Mouse (Mus musculus) kidney, embryonic 14.5 days (tissue): ENCODE measurements around the gene Car5b. TPM values are rescaled to one million over a fixed set of nuclear protein-coding genes. Genes with fewer than 3 reads are reported as not detected.

ENCODE experiments used
- ATAC-seq: fragments of 200-750 bp; cut with Nextera tagmentation; 2 replicates; pipeline ENCODE4 v1.8.0; 2017; ENCODE audit warnings: moderate number of reproducible peaks, mild to moderate bottlenecking, moderate TSS enrichment, moderate library complexity; ENCODE audit not compliant: low FRiP score, low TSS enrichment
- H3K27ac ChIP-seq: fragments of 300-500 bp; sonication (generic); 2 replicates; pipeline ENCODE4 v1.5.1; 2014; ENCODE audit warnings: low read depth, mild to moderate bottlenecking, low read length, moderate library complexity, mixed read lengths
- H3K27me3 ChIP-seq: fragments of 300-500 bp; sonication (generic); 2 replicates; pipeline ENCODE4 v1.6.1; 2014; ENCODE audit warnings: mild to moderate bottlenecking, low read length; ENCODE audit not compliant: control insufficient read depth, insufficient read depth
- H3K36me3 ChIP-seq: fragments of 300-500 bp; sonication (generic); 2 replicates; pipeline ENCODE4 v1.6.1; 2014; ENCODE audit warnings: low read length, mixed read lengths; ENCODE audit not compliant: control insufficient read depth, insufficient read depth
- H3K4me1 ChIP-seq: fragments of 300-500 bp; sonication (generic); 2 replicates; pipeline ENCODE4 v1.6.1; 2014; ENCODE audit warnings: low read length, mixed read lengths; ENCODE audit not compliant: control insufficient read depth, insufficient read depth
- H3K4me2 ChIP-seq: fragments of 300-500 bp; sonication (generic); replicated peaks from 2 replicates; pipeline ENCODE4 v1.6.1; 2014; ENCODE audit warnings: low read depth, mild to moderate bottlenecking, low read length
- H3K4me3 ChIP-seq: fragments of 300-500 bp; sonication (generic); 2 replicates; pipeline ENCODE4 v1.5.1; 2014; ENCODE audit warnings: mild to moderate bottlenecking, low read length
- H3K9ac ChIP-seq: fragments of 300-500 bp; sonication (generic); 2 replicates; pipeline ENCODE4 v1.6.1; 2014; ENCODE audit warnings: low read depth, mild to moderate bottlenecking, low read length, moderate library complexity
- H3K9me3 ChIP-seq: fragments of 300-500 bp; sonication (generic); 2 replicates; pipeline ENCODE4 v1.6.1; 2016; ENCODE audit warnings: low read length; ENCODE audit not compliant: control insufficient read depth
- WGBS: fragments of 180-500 bp; shearing (Covaris S2); extraction: QIAGEN DNeasy Blood & Tissue Kit; methylation state at CpG from one replicate; pipeline ENCODE4 v1.1.7; 2014; 5-methylcytosine and 5-hydroxymethylcytosine counted together
- polyA plus RNA-seq: library from polyadenylated mRNA; unstranded; fragments of >200 nt; fragmentation: Nextera tagmentation; extraction: Ambion mirVana; gene quantifications from 2 replicates; pipeline ENCODE4 v1.2.1, GENCODE M21; 2014

Gene Car5b
- polyA plus RNA-seq: 0.86 and 1.3 TPM in 2 replicates

DNA sequence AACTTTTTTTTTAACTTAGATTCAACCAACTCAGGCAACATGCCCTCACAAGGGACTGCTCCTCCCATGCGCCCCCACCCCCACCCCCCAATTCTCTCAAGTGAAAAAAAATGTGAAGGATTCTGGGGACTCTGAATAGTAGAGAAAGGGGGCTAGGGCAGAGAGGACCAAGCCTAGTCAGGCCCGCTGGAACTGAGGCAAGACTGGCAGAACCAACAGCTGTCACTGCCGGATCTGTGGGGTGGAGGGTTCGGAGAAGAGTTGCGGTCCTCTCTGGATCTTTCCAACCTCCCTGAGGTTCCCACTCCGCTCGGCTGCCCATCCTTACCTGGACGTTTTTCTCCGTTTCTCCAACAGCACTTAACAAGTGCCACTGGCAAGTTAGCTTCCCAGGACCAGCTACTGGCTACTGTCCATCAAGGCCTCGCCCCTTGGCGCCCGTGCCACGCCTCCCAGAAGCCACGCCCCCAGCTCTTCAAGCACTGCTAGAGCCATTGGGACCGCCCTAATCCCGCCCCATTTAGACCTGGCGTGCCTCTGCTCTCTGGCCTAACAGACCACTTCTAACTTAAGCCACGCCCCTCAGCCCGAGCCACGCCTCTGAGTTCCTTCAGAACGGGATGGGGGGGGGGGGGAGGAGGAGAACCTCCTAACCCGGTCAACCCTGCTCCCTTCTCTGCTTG lies at the start of gene Car5b:
Car5b (minus strand) TSS at position 391 of the 683 bp plus-strand sequence.
- Histone ChIP-seq H3K27me3 (no peaks in the 10 kb centered on the region), H3K9ac (0 out of 2 replicates have a peak within 1 kb of the TSS, but pooled peaks have one; percentile 23), H3K27ac (no peak within 1 kb of the TSS), H3K4me3 (peak within 1 kb of the TSS; percentile 36), H3K9me3 (no peaks in the 10 kb centered on the region), H3K4me1 (no peaks in the 10 kb centered on the region), H3K36me3 (no peaks in the 10 kb centered on the region), H3K4me2 (peak within 1 kb of the TSS; percentile 41)
- 16% methylated on average over 21 of the region's 22 CpGs for WGBS
- peak; percentile 100 for ATAC-seq

DNA sequence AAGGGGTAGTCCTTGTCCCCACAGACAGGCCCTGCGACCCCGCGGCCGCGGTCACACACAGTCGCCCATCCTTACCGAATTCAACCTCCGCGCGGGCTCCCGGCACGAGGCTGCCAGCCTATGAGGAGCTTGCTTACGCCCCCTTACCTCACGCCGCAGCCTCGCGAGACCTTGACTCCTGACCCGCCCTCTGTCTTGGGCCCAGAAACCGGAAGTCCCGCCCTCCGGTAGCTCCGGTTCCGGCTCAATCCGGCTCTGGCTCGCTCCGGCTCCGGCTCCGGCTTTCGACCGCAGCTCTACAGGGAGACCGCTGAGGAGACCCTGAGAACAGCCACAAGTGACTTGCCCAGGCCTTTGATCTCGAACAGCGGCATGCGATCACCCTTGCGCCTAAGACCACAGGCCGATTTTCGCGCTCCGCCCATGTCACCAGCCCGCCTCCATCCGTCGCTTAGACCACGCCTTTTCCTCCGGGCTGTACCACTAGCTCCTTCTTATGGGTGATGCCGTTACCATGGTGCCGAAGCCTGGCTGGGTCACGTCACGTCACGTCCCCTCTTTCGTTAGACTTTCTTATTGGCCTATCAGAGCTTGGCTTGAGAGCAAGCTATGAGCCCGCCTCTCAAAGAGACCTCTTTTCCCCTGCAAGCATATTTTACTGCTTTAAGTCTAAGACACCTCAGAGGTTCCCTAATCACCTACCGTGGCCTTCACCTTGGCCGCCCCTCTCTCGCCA lies 48.4 kb upstream of the Car5b start, which contains the start of gene Siah1b:
Siah1b (minus strand) TSS at position 454 of the 736 bp plus-strand sequence.
- Histone ChIP-seq H3K4me1 (no peaks in the 10 kb centered on the region), H3K4me2 (peak within 1 kb of the TSS; percentile 40), H3K9ac (peak within 1 kb of the TSS; percentile 57), H3K36me3 (peaks cover 5% of the 10 kb centered on the region; the same call in 1 of the 2 replicates), H3K9me3 (no peaks in the 10 kb centered on the region), H3K4me3 (peak within 1 kb of the TSS; percentile 51), H3K27ac (peak within 1 kb of the TSS; percentile 77; the same call in 1 of the 2 replicates), H3K27me3 (no peaks in the 10 kb centered on the region)
- ATAC-seq: peak; percentile 99
- WGBS: 45% methylated on average over 54 of the region's 54 CpGs

DNA sequence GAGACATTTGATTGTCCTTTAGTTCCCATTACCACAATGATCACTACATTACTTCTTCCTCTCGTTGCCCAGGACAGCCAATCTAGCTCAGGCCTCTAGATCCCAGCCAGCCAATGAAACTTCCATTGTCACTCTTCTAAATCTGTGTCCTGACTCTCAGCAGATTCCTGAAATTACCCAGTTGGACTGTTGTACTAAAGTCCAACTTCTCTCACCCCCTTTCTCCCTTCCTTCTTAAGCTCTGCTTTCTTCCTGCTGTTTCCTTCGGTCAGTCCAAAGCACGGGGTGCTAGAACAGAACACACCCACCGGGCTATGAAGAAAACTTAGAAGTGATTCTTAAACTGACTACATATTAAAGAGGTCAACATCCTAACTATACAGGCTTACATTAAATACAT lies 41.2 kb upstream of the Car5b start:
- 79% methylated on average over 4 of the region's 4 CpGs for WGBS
- no peak for ATAC-seq
- H3K4me3 ChIP-seq: no peak overlapping the region

DNA sequence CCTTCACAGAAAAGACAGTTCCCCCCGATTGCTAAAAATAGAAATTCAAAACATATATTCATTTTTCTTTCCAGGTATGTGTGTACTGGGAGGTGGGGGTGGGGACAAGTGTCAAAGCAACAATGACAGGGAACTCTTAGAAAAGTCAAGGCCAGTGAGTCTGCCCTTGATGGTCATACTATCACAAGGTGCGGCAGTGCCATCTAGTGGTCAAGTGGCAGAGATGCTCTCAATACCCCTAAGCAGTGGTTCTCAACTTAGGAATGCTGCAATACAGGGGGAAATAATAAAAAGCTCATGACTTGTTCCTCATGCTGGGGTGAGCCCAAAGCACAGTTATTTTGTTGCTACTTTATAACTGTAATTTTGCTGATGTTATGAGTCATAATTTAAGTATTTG lies 38.4 kb upstream of the Car5b start:
- no peaks in the 10 kb centered on the region for H3K9me3 ChIP-seq
- H3K36me3 ChIP-seq: no peaks in the 10 kb centered on the region
- no peaks in the 10 kb centered on the region for H3K27me3 ChIP-seq
- no peak overlapping the region for H3K9ac ChIP-seq
- no peak overlapping the region for H3K4me3 ChIP-seq
- 15% methylated on average over 2 of the region's 2 CpGs for WGBS
- peak; percentile 76 for ATAC-seq
- no peaks in the 10 kb centered on the region for H3K4me1 ChIP-seq
- H3K27ac ChIP-seq: no peak overlapping the region
- H3K4me2 ChIP-seq: no peak overlapping the region

More for the DNA sequence above, 41.2 kb upstream of the Car5b start:
- Histone ChIP-seq H3K4me2 (no peak overlapping the region), H3K9ac (no peak overlapping the region), H3K36me3 (peaks cover 5% of the 10 kb centered on the region; the same call in 1 of the 2 replicates), H3K9me3 (no peaks in the 10 kb centered on the region), H3K27me3 (no peaks in the 10 kb centered on the region), H3K27ac (no peak overlapping the region), H3K4me1 (no peaks in the 10 kb centered on the region)

DNA sequence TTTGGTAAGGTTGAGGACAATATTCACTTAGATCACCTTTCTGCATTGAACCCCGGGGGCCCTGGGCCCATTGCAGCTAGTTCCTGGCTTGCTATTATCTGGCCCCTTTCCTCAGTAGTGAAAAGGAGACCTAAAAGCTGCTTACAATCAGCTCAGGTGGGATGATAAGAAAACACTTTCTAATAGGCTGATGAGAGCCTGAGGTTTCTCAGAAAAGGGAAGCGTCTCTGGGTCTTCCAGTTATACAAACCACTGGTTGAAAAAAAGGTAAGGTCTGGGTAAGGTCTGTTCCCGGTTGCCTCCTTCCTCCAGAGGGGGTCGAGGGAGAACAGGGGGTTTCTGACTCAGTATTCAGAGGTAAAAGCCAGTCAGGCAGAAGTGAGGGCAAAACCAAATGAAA lies 31.3 kb upstream of the Car5b start:
- H3K27me3 ChIP-seq: no peaks in the 10 kb centered on the region
- no peak overlapping the region for H3K27ac ChIP-seq
- no peak overlapping the region for H3K4me3 ChIP-seq
- H3K4me1 ChIP-seq: no peaks in the 10 kb centered on the region
- no peak overlapping the region for H3K9ac ChIP-seq
- no peaks in the 10 kb centered on the region for H3K9me3 ChIP-seq
- H3K36me3 ChIP-seq: no peaks in the 10 kb centered on the region
- WGBS: 81% methylated on average over 4 of the region's 4 CpGs
- no peak for ATAC-seq
- H3K4me2 ChIP-seq: no peak overlapping the region

DNA sequence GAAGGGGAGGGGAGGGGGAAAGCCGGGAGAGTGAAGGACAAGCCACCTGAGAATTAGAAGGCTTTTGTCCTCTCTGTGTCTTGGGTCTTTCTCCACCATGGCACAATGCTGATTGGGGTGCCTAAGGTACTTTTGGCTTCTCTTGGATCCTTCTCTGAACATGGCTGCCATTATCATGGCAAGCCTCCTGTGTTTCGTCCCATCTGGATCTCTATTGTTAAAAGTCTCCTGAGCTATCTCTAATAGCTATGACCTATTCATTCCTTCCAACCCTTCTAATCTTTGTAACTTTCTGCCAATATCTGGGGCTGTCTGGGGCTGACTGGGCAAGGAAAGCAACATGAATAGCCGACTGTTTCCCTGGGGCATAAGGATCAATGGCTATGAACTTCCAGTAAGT lies 30.7 kb upstream of the Car5b start:
- no peak for ATAC-seq
- no peaks in the 10 kb centered on the region for H3K9me3 ChIP-seq
- no peaks in the 10 kb centered on the region for H3K36me3 ChIP-seq
- no peak overlapping the region for H3K4me2 ChIP-seq
- no peak overlapping the region for H3K27ac ChIP-seq
- no peak overlapping the region for H3K9ac ChIP-seq
- WGBS: 85% methylated on average over 3 of the region's 3 CpGs
- no peaks in the 10 kb centered on the region for H3K27me3 ChIP-seq
- H3K4me1 ChIP-seq: no peaks in the 10 kb centered on the region
- H3K4me3 ChIP-seq: no peak overlapping the region

DNA sequence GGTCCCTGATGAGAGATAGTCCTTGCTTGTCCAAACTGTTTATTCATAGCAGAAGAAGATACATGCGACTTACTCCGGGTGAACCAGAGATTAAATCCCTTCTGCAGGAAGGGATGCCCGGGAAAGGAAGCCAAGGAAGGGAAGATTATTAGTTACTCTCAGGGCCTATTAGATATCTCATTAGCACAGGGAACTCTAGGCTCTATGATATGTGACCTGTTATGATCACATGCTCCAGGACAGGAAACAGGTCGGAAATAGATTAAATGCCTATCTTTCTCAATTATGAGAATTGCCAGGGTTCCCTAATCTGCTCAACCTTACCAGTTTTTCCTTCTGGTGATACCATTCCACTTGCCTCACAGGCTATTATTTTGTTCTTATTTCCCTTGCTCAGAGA lies 27.9 kb upstream of the Car5b start:
- no peaks in the 10 kb centered on the region for H3K4me1 ChIP-seq
- H3K27ac ChIP-seq: no peak overlapping the region
- H3K4me2 ChIP-seq: no peak overlapping the region
- H3K9me3 ChIP-seq: no peaks in the 10 kb centered on the region
- no peak overlapping the region for H3K9ac ChIP-seq
- no peak overlapping the region for H3K4me3 ChIP-seq
- 92% methylated on average over 4 of the region's 4 CpGs for WGBS
- no peaks in the 10 kb centered on the region for H3K27me3 ChIP-seq
- no peaks in the 10 kb centered on the region for H3K36me3 ChIP-seq
- ATAC-seq: no peak

DNA sequence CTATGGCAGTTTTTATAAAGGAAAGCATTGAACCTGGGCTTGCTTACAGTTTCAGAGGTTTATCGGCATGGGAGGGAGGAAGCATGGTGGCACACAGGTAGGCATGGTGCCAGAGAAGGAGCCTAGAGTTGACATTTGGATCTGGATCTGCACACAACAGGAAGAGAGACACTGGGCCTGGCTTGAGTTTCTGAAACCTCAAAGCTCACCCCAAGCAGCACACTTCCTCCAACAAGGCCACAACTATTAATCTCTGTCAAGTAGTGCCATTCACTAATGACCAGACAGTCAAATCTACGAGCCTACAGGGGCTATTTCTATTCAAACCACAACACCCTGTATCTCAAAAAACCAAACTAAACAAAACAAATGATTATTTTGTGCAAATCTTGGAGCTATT lies 18.9 kb upstream of the Car5b start:
- no peak overlapping the region for H3K4me2 ChIP-seq
- H3K27me3 ChIP-seq: no peaks in the 10 kb centered on the region
- no peaks in the 10 kb centered on the region for H3K36me3 ChIP-seq
- H3K27ac ChIP-seq: no peak overlapping the region
- no peaks in the 10 kb centered on the region for H3K4me1 ChIP-seq
- no peak overlapping the region for H3K4me3 ChIP-seq
- H3K9ac ChIP-seq: no peak overlapping the region
- H3K9me3 ChIP-seq: no peaks in the 10 kb centered on the region
- WGBS: 73% methylated on average over 2 of the region's 2 CpGs
- ATAC-seq: no peak

DNA sequence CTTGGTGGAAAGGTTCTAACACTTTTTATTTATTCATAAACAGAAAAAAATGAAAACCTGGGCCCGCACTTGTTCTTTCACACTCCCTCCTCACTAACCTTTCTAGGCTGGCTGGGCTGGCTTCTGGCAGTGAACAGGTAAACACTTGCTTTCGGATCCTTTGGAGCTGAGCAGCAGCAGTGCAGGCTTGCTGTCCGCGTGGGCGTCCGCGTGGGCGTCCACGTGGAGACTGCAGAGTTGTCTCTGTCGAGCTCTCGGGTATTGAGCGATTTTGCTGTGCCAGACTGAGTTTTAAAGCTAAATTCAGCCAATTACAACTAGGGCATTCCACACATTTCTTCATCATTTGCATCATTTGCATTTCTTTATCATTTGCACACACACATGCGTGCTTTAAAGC lies 14.3 kb upstream of the Car5b start:
- WGBS: 62% methylated on average over 13 of the region's 13 CpGs
- Histone ChIP-seq H3K27ac (no peak overlapping the region), H3K4me2 (no peak overlapping the region), H3K4me3 (no peak overlapping the region), H3K4me1 (no peaks in the 10 kb centered on the region), H3K27me3 (no peaks in the 10 kb centered on the region), H3K9me3 (no peaks in the 10 kb centered on the region), H3K9ac (no peak overlapping the region), H3K36me3 (no peaks in the 10 kb centered on the region)
- no peak for ATAC-seq
